Mouse (Mus musculus): ENCODE data around the gene Sorbs1.

DNA sequence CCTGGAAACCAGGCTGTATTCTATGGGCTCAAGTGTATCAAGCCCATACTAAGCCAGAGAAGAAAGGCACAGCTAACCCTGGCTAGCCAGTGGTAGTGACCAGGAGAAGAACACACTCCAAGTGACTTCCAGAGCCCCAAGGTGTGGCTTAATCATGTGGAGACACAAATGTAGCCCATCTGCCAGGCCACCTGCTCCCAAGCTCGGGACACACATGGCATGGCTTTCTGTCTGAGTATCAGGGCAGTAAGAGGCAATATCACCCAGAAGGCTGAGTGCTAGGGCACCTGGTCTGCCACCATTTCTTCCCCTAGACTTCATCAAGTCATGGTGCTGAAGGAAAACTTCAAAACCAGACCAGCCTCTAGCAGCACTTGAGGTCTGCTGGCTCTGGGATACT is 219.3 kb downstream of the Sorbs1 start:
- no peak for TF ChIP-seq HCFC1 (IDR thresholded peaks at IDR 0.05; ENCODE audit: borderline replicate concordance, insufficient read depth, low read length)
- TF ChIP-seq ZC3H11A (IDR thresholded peaks at IDR 0.05; ENCODE audit: borderline replicate concordance, low read depth, low read length) = no peak
- no peak for TF ChIP-seq MAFK (IDR thresholded peaks at IDR 0.05; ENCODE audit: insufficient read depth, low read depth, low read length)
- TF ChIP-seq ZNF384 (IDR thresholded peaks at IDR 0.05; ENCODE audit: low read depth, low read length) = no peak
- TF ChIP-seq CHD2 (IDR thresholded peaks at IDR 0.05; ENCODE audit: low read depth, low read length) = no peak

Measured in ES-E14 (cell line).